Mouse (Mus musculus) bone marrow macrophage, adult 2 months (primary cell): ENCODE data around the gene Slc8a3. TPM values are rescaled to one million over a fixed set of nuclear protein-coding genes. Genes with fewer than 3 reads are reported as not detected.

Source experiments
- H3K27ac ChIP-seq: 2 replicates; pipeline ENCODE4 v1.5.1; 2012; ENCODE audit warnings: low read depth, low read length; ENCODE audit not compliant: insufficient read depth
- H3K4me1 ChIP-seq: 2 replicates; pipeline ENCODE4 v1.6.1; 2012; ENCODE audit warnings: low read length; ENCODE audit not compliant: control insufficient read depth, insufficient read depth
- H3K4me3 ChIP-seq: 2 replicates; pipeline ENCODE4 v1.5.1; 2012; ENCODE audit warnings: mild to moderate bottlenecking, low read length, moderate library complexity; ENCODE audit not compliant: insufficient read depth
- CTCF ChIP-seq: IDR thresholded peaks from 2 replicates; pipeline ENCODE4 v1.5.1; 2012; ENCODE audit warnings: low read depth, mild to moderate bottlenecking, low read length, moderate library complexity
- POLR2A ChIP-seq: IDR thresholded peaks from 2 replicates; pipeline ENCODE4 v1.6.1; 2012; ENCODE audit warnings: mild to moderate bottlenecking, low read depth, low read length, borderline replicate concordance
- polyA plus RNA-seq: library from polyadenylated mRNA; stranded (reverse); fragments of >200 nt; gene quantifications from 2 replicates; pipeline ENCODE4 v1.2.4, GENCODE M21; 2012; ENCODE audit not compliant: missing spikeins, insufficient read depth, insufficient read length

The Slc8a3 gene
- polyA plus RNA-seq, 1 experiment, result not detected

DNA sequence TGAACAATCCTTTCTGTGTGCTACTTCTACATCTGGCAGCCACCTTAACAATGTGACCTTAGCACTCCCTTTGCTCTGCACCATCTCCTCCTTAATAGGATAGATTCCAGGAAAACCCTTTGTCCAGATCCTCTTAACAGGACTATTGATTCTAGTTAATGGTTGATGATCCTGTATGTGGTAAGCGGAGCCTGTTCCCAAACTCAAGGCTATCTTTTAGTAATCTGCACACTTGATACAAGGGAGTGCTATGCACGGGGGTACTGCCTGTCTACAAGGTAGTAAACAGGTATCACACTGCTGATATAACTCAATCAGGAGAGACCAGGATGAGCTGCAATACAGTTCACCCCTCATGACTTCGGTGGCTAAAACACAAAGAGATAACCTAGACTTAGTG lies 144.6 kb downstream of the Slc8a3 start:
- H3K27ac ChIP-seq, result no peak overlapping the region
- TF ChIP-seq CTCF (no peak), POLR2A (no peak)

GRCm38 (mm10) chr12:81186668-81187067 lies 146.3 kb downstream of the Slc8a3 start:
- H3K4me1 ChIP-seq, result no peaks in the 10 kb centered on the region
- no peak for TF ChIP-seq CTCF
- TF ChIP-seq POLR2A, result no peak
- no peak overlapping the region for H3K4me3 ChIP-seq
- H3K27ac ChIP-seq, result no peak overlapping the region

More for the DNA sequence above, 144.6 kb downstream of the Slc8a3 start:
- H3K4me1 ChIP-seq, result no peaks in the 10 kb centered on the region
- H3K4me3 ChIP-seq, result no peak overlapping the region

DNA sequence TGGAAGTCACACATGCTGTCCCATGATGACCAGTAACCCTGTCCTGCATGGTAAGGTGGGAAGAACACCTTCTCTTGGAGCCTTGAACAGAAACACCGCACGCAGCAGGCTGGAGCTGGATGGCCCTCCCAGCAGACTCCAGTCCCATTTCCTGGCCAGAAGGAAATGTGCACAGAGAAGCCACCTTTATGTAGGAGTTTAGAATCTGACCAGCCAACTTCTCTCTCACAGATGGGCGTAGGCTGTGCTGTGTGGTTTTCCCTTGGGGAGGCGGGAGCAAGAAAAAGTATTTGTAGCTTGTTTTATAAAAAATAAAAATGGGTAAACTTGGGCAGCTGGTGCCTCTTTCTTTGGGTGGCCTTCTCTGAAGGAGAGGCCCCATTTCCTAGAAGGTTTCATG lies 146.9 kb downstream of the Slc8a3 start:
- no peak overlapping the region for H3K4me3 ChIP-seq
- no peaks in the 10 kb centered on the region for H3K4me1 ChIP-seq
- TF ChIP-seq CTCF (no peak), POLR2A (no peak)
- H3K27ac ChIP-seq, result no peak overlapping the region

- TF ChIP-seq CTCF (no peak), POLR2A (no peak)
- Histone ChIP-seq H3K27ac (no peak overlapping the region), H3K4me3 (no peak overlapping the region), H3K4me1 (no peaks in the 10 kb centered on the region)
Measured at GRCm38 (mm10) chr12:81184967-81185366, 148.0 kb downstream of the Slc8a3 start.

- Histone ChIP-seq H3K4me1 (no peaks in the 10 kb centered on the region), H3K27ac (no peak overlapping the region), H3K4me3 (no peak overlapping the region)
- no peak for TF ChIP-seq POLR2A
- TF ChIP-seq CTCF, result peak; percentile 65
Measured at GRCm38 (mm10) chr12:81182073-81182472, 150.9 kb downstream of the Slc8a3 start.

DNA sequence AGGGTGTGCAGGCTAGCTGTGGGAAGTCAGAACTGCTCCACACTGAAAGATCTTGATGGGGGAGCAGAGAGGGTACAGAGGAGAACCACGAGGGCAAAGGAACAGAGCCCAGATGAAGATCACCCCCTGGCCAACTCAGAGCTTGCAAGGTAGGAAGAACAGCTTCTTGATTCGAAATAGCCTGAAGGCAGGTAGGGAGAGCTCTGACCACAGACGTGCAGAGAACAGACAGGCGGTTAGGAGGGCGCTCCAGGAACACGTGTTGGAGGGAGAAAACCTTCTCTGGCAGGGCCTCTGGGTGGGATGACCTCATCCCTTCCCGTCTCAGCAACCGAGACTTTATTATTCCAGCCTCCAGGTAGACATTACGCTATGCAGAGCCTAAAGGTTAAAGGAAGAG lies 157.7 kb downstream of the Slc8a3 start:
- no peak overlapping the region for H3K4me3 ChIP-seq
- TF ChIP-seq CTCF, result no peak
- TF ChIP-seq POLR2A, result no peak
- no peaks in the 10 kb centered on the region for H3K4me1 ChIP-seq
- no peak overlapping the region for H3K27ac ChIP-seq

DNA sequence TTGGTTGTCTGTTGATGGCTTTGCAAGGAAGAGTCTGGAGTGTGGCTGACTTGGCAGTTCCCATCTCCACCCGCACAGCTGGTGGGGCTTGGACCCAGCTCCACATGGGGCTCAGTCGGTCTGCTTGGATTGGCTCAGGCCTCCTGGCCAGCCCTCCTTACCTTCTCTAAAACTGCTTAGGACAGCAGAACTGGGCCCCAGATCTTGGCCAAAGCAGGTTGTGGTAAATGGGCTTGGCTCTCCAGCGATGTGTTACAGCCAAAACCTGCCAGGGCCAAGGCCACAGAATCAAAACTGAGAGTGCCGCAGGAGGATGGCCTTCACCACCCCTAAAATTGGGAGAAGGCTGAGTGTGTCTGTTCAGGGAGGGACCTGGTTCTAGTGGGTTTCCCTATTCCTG lies 159.1 kb downstream of the Slc8a3 start:
- TF ChIP-seq CTCF (no peak), POLR2A (no peak)
- H3K4me1 ChIP-seq, result no peaks in the 10 kb centered on the region
- H3K27ac ChIP-seq, result no peak overlapping the region

GRCm38 (mm10) chr12:81173011-81173410 lies 160.0 kb downstream of the Slc8a3 start:
- H3K4me3 ChIP-seq, result no peak overlapping the region
- TF ChIP-seq POLR2A (no peak), CTCF (no peak)
- no peaks in the 10 kb centered on the region for H3K4me1 ChIP-seq
- H3K27ac ChIP-seq, result no peak overlapping the region

More for the DNA sequence above, 159.1 kb downstream of the Slc8a3 start:
- no peak overlapping the region for H3K4me3 ChIP-seq

GRCm38 (mm10) chr12:81170076-81170475 lies 162.9 kb downstream of the Slc8a3 start:
- no peaks in the 10 kb centered on the region for H3K4me1 ChIP-seq
- H3K27ac ChIP-seq, result no peak overlapping the region
- no peak overlapping the region for H3K4me3 ChIP-seq
- peak; percentile 9; the same call in 1 of the 2 replicates for TF ChIP-seq CTCF
- TF ChIP-seq POLR2A, result no peak

DNA sequence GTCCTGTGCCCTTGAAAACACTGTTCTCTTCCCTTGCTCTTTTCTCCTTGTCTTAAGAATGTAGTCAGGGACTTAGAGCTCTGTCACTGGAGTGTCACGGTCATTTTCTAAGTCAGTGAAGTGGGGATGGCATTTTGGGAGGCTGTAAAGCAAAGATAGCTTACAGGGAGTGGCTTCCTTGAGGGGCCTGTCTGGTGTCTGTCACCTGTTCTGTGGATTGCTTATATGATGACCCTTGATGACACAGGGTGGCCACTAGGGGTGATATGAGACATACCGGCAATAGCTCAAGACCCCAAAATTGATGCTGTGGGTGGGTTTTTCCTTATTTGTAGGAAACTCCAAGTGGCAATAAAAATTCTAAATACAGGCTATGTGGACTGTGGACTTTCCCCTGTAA lies 164.5 kb downstream of the Slc8a3 start:
- TF ChIP-seq POLR2A, result no peak
- no peak overlapping the region for H3K27ac ChIP-seq
- no peaks in the 10 kb centered on the region for H3K4me1 ChIP-seq
- no peak overlapping the region for H3K4me3 ChIP-seq

DNA sequence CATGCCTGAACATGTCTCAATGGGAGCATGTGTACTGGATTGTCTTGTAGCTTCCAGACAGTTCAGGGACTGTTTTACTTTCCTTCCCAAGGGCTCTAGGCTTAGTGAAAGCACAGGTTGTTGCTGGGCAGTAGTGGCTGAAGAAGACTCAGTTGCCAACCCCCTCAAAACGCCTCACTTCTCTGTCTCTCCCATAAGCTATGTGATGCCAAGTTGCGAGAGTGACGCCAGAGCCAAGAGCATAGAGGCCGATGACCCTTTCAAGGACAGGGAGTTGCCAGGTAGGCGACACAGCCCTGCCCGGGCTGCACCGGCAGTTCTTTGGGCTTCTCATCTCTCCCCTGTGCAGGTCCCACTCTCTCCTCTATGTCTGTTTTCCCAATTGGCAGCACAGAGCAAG lies 164.9 kb downstream of the Slc8a3 start:
- no peak overlapping the region for H3K4me3 ChIP-seq
- H3K4me1 ChIP-seq, result no peaks in the 10 kb centered on the region
- H3K27ac ChIP-seq, result no peak overlapping the region
- TF ChIP-seq CTCF (no peak), POLR2A (no peak)
